Mouse (Mus musculus) adrenal gland, postnatal 36 days (tissue): ENCODE data around the gene Cyren. TPM values are rescaled to one million over a fixed set of nuclear protein-coding genes. Genes with fewer than 3 reads are reported as not detected.

Experiments used
- DNase-seq, 2 experiments: peaks; one replicate each; pipeline ENCODE4 v3.0.0; 2021; ENCODE audit warnings: mixed read lengths in 1 of 2
- total RNA-seq, 2 experiments: library from RNA; stranded (reverse); gene quantifications; 2 replicates each; pipeline ENCODE4 v1.2.3; 2021

The Cyren gene
- total RNA-seq, 2 experiments from 2014 or later: 5.3 to 9.6 TPM

DNA sequence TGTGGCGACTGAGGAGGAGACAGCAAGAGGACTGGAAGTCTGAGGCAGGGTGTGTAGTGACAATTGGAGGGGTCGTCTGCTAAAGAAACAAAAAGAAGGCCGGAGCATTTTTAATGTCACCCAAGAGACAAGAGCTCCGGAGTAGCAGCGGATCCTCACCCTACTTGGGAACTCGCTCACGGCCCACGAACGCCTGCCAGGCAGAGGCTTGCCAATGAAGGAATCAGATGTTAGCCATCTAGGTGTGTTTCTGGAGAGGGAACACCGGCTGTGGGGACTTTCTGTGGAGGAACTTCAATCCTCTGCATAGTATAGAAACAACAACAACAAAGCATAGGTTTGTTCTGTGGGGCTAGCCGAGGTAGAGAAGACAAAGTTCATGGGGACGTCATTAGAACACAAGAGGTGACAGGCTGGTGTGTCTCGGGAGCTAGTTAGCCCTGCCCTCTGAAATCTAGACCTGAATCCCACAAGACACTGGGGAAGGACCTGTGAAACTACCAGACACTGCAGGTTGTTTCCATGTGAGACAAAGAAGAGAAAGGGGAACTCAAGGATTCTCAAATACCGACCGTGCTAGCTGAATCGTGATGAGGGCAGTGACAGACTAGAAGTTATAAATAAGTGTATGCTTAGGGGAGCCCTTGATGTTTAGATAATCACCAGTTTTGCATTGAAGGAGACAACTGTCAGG lies 10.4 kb downstream of the Cyren start:
- DNase-seq: no peak

- no peak for DNase-seq
Measured at GRCm38 (mm10) chr6:34866786-34867185, 11.1 kb downstream of the Cyren start.

DNA sequence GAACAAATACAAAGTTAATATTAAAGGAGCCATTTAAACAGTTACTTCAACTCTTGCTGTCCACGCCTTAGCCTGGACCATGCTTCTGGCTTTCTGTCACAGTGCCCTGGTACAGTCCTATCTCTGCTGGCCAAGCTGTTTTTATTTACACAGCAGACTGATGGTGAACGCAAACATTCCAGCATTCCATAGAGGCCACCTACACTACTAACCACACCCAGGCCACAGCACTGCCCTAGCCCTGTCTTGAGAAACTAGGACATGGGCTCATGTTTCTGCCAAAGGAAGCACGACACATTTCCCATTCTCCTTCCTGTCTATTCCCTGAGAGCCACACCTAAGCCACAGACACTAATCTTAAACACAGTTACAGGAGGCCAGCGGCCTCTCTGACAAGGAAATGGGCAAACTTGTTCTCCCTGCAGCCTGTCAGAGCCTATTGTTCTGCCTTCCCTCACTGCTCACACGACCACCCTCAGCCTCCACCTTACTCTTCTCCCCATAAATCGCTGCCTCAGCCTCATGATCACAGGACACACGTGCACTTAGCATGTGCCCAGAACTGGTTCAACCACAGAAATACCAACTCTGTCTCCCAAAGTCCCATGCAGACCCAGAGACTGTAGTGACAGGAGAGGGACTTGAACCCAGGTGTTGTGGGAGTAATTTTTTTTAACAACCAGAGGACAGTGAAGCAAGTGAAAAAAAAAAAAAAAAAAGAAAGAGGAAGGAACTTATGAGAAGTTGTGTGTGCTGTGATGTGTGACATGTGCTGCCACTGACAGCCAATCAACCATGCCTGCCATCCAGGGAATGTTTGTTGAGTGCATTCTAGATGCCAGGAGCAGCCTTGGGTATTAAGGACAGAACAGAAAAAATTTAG lies 11.9 kb downstream of the Cyren start:
- no peak for DNase-seq

- DNase-seq: no peak
Measured at GRCm38 (mm10) chr6:34865213-34865612, 12.6 kb downstream of the Cyren start.

GRCm38 (mm10) chr6:34863786-34864514 lies 13.9 kb downstream of the Cyren start:
- no peak for DNase-seq

DNA sequence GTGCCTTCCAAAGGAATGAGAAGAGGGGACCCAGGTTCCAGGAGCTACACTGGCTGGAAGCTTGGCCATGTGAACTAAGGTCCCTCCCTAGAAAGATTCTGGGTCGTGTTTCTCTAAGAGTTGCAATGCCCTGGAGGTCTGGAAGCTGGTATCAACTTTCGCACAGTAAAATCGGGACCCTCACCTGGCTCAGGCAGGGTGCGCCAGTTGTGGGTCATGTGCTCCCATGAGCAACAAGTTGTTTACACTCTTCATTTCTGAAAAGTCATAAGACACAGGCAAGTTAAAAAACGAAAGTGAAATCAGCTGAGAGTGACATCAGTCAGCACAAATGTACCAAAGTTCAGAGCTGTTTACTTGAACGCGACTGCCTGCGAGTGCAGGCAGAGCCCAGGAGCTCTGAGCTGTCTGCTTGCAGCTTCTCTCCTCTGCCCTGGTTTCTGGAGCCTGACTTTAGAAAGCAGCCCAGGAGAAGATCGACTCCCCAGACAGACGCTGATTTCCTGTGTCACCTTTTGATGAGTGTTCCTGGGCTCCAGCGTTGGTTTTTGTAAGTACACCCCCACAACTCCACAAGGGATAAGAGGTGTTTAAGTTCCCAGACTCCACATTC lies 15.0 kb downstream of the Cyren start, which contains the start of gene Tmem140:
Tmem140 (plus strand) TSS at position 356 of the 613 bp plus-strand sequence.
- peak in 1 of 2 experiments; percentile 58 for DNase-seq

DNA sequence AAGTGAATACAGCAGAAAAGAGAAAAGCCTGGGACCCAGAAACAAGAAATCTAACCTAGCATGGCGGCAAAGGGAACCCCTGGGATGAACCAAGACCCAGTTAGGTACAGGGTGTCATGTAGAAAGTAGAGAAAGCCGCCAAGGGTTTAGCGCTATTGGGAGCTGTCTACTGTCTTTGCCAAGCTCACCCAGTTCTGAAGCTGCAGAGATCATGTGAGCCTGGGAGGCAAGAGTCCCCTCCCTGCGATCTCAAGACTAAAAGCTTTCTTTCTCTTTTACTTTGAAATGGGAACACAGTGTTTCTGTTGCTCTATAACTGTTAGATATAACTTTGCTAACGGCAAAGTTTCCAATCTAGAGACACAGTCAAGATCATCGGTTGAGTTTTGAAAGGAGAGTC lies 15.5 kb downstream of the Cyren start:
- DNase-seq: peak in 1 of 2 experiments; percentile 43

GRCm38 (mm10) chr6:34861546-34862053 lies 16.3 kb downstream of the Cyren start:
- DNase-seq: no peak

DNA sequence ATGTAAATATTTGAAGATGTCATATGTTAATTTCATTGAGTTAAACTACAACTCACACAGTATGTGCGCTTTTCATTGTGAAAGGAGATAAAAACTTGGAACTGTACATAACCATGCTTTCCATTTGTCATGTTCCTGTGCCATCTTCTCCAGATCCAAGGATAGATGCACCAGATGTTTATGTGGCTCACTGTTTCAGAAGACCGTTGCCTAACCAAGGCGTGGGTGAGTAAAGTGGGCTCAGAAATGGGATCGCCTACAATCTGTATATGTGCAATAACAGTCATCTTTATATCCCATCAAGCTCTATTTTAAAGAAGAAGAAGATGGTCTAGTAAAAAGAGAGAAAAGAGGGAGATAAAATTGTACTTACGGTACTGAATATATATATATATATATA lies 45.5 kb downstream of the Cyren start:
- no peak for DNase-seq

DNA sequence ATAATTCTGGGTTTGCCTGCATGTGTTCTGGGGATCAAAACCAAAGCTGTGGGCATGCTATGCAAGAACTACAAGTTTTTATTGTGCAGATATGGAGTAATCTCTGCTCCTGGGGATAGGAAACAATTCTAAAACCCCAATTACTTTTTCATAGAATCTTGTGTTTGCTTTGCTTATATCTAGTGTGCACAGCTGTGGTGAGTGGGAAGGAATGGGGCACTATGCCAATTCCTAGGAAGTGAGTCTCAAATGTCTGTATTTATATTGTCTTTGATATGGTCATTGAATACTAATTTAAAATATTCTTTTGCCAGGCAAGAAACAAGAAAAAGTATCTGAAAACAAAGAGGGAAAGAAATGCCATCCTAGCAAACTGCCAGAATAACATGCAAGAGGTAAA lies 53.5 kb downstream of the Cyren start:
- no peak for DNase-seq

Other genes with a start within 250 kb of the Cyren start
- 10 to 100 TPM; 11.9 to 16.1 TPM for gene Agbl3, start 97.6 kb downstream of the Cyren start, total RNA-seq
- 10 to 100 TPM; 30.6 to 32.5 TPM for gene Tmem140, start 14.9 kb downstream of the Cyren start, total RNA-seq
- gene Wdr91, start 32.8 kb upstream of the Cyren start, total RNA-seq: 10 to 100 TPM; 13.9 to 14.9 TPM
- gene Stra8, start 42.1 kb upstream of the Cyren start, total RNA-seq: not detected
- under 1 TPM; 0.20 to 0.36 TPM for gene Slc23a4, start 110.3 kb upstream of the Cyren start, total RNA-seq